ENCODE assay signal across 20 mouse cellular contexts in genomic region chr2:130653760-130654159, GRCm38 (mm10). TPM values are rescaled to one million over a fixed set of nuclear protein-coding genes. Genes with fewer than 3 reads are reported as not detected.
A peak's percentile ranks its signal among the peaks of the same experiment; 100 is the strongest.
DNase-seq lines count a peak whose midpoint lies in the region; ATAC-seq and TF ChIP-seq lines count a peak whose summit lies in the region.
"Had no signal": no experiment of that assay in that cellular context is flagged by ENCODE, and none has a peak within 500 bp of the region (broad histone marks: within the 10 kb centered on the region; RNA-seq: fewer than 3 reads in every experiment).

No protein-coding gene starts in this region.

- no peak for TF ChIP-seq POLR2A in MEL (IDR thresholded peaks at IDR 0.05; ENCODE audit: control insufficient read depth in 1 of 2, insufficient read depth in 1 of 2, low read depth in 1 of 2, low read length in 2 of 2, poor library complexity in 1 of 2)

- TF ChIP-seq RAD21 in MEL (IDR thresholded peaks at IDR 0.05; ENCODE audit: low read depth, low read length), result no peak

- no peaks in the 10 kb centered on the region for H3K27me3 ChIP-seq in MEL (ENCODE audit: control insufficient read depth in 1 of 2, insufficient read depth in 2 of 2, low read length in 2 of 2)
- no peaks in the 10 kb centered on the region for H3K27me3 ChIP-seq in liver, embryonic 15.5 days
- H3K27me3 ChIP-seq: embryonic facial prominence, embryonic 12.5 days; forebrain, embryonic 13.5 days; heart, embryonic 13.5 days; hindbrain, embryonic 15.5 days had no signal

- no peak overlapping the region for H3K4me3 ChIP-seq in layer of hippocampus, adult 2 months
- H3K4me3 ChIP-seq in MEL (ENCODE audit: control insufficient read depth in 1 of 2, insufficient read depth in 1 of 2, low read depth in 2 of 2, low read length in 2 of 2), result no peak overlapping the region
- H3K4me3 ChIP-seq in liver, embryonic 15.5 days (replicated peaks), result no peak overlapping the region
- H3K4me3 ChIP-seq: embryonic facial prominence, embryonic 12.5 days; forebrain, embryonic 13.5 days; gastrocnemius, adult 2 months; heart, embryonic 13.5 days; hindbrain, embryonic 15.5 days had no signal

- no peak for TF ChIP-seq CTCF in layer of hippocampus, adult 2 months (conservative IDR thresholded peaks at IDR 0.05)
- no peak for TF ChIP-seq CTCF in MEL (IDR thresholded peaks at IDR 0.05 in 2 of 3, conservative IDR thresholded peaks at IDR 0.05 in 1 of 3; ENCODE audit: control insufficient read depth in 1 of 3, insufficient read depth in 1 of 3, low read depth in 2 of 3, low read length in 3 of 3, poor library complexity in 1 of 3, severe bottlenecking in 1 of 3)

- no peak overlapping the region for H3K4me2 ChIP-seq in liver, embryonic 15.5 days
- H3K4me2 ChIP-seq: embryonic facial prominence, embryonic 12.5 days; forebrain, embryonic 13.5 days; heart, embryonic 13.5 days; hindbrain, embryonic 15.5 days had no signal

- peaks cover 11 to 19% of the 10 kb centered on the region in 2 experiments for H3K4me1 ChIP-seq in MEL (ENCODE audit: control insufficient read depth in 1 of 2, insufficient read depth in 2 of 2, low read length in 2 of 2)
- peaks cover 42% of the 10 kb centered on the region for H3K4me1 ChIP-seq in liver, embryonic 15.5 days (replicated peaks)
- H3K4me1 ChIP-seq: embryonic facial prominence, embryonic 12.5 days; forebrain, embryonic 13.5 days; heart, embryonic 13.5 days; hindbrain, embryonic 15.5 days had no signal

- peak; percentile 36 to 82 for TF ChIP-seq EP300 in MEL (IDR thresholded peaks at IDR 0.05; ENCODE audit: low read depth in 1 of 2, low read length in 2 of 2)

- 43% methylated on average over 1 of the region's 1 CpGs for WGBS in liver, embryonic 15.5 days (ENCODE audit: insufficient replicate concordance)

- peaks cover 2 to 13% of the 10 kb centered on the region in 2 experiments; a peak in 3 of 4 replicates for H3K36me3 ChIP-seq in MEL (ENCODE audit: control insufficient read depth in 1 of 2, insufficient read depth in 2 of 2, low read length in 2 of 2)
- peaks cover 68% of the 10 kb centered on the region for H3K36me3 ChIP-seq in liver, embryonic 15.5 days (replicated peaks)

- peak; percentile 20; the same call in 1 of the 2 replicates for ATAC-seq in liver, embryonic 15.5 days (ENCODE audit: insufficient read depth)
- peak; percentile 53 for ATAC-seq in megakaryocyte-erythroid progenitor cell, adult 5-6 weeks (replicated peaks; ENCODE audit: low FRiP score, low TSS enrichment, poor library complexity, severe bottlenecking)
- ATAC-seq: CD4-positive, CD25-positive, alpha-beta regulatory T cell, adult 4 months; forebrain, embryonic 13.5 days had no signal

- no peaks in the 10 kb centered on the region for H3K79me2 ChIP-seq in MEL (ENCODE audit: control insufficient read depth, insufficient read depth, low read length, poor library complexity)

- H3K9me3 ChIP-seq in MEL (replicated peaks; ENCODE audit: insufficient read depth, low read length), result no peaks in the 10 kb centered on the region
- no peaks in the 10 kb centered on the region for H3K9me3 ChIP-seq in liver, embryonic 15.5 days (replicated peaks)
- H3K9me3 ChIP-seq: embryonic facial prominence, embryonic 12.5 days; forebrain, embryonic 13.5 days; G1E; heart, embryonic 13.5 days; hindbrain, embryonic 15.5 days had no signal

- peak overlapping the region; percentile 73 for H3K27ac ChIP-seq in layer of hippocampus, adult 2 months
- no peak overlapping the region for H3K27ac ChIP-seq in MEL (ENCODE audit: control insufficient read depth, low read depth, low read length)
- peak overlapping the region; percentile 89 for H3K27ac ChIP-seq in liver, embryonic 15.5 days (replicated peaks)
- H3K27ac ChIP-seq: embryonic facial prominence, embryonic 12.5 days; forebrain, embryonic 13.5 days; gastrocnemius, adult 2 months; heart, embryonic 13.5 days; hindbrain, embryonic 15.5 days had no signal

- DNase-seq in layer of hippocampus, adult 2 months (ENCODE audit: low spot score in 2 of 2), result no peak
- no peak for DNase-seq in layer of hippocampus, postnatal 25 days (ENCODE audit: extremely low spot score in 1 of 2, low spot score in 1 of 2)
- peak; percentile 35 for DNase-seq in MEL (ENCODE audit: low read depth, low spot score)
- DNase-seq in c-Kit-positive CD71-positive TER-119-positive erythroid progenitor cells, embryonic 14.5 days (ENCODE audit: low spot score), result no peak
- DNase-seq in adrenal gland, adult (ENCODE audit: inconsistent age in 2 of 2, low spot score in 1 of 2), result no peak
- DNase-seq: adrenal gland, postnatal 14 days; B cell, adult 2 months; cerebellum, adult 2 months; cerebellum, postnatal 25 days; gastrocnemius, adult 2 months; gastrocnemius, postnatal 25 days; heart, postnatal 36 days had no signal

- H3K9ac ChIP-seq in MEL (ENCODE audit: control insufficient read depth, low read depth, low read length, poor library complexity, severe bottlenecking), result no peak overlapping the region
- no peak overlapping the region; the same call in 1 of the 2 replicates for H3K9ac ChIP-seq in liver, embryonic 15.5 days
- H3K9ac ChIP-seq: embryonic facial prominence, embryonic 12.5 days; forebrain, embryonic 13.5 days; heart, embryonic 13.5 days; hindbrain, embryonic 15.5 days had no signal

TF ChIP-seq in MEL, 35 proteins besides CTCF, POLR2A, EP300 and RAD21 (continues in another document):
- TF ChIP-seq POLR2AphosphoS5 (IDR thresholded peaks at IDR 0.05; ENCODE audit: borderline replicate concordance, low read depth, low read length) (no peak), TCF12 (IDR thresholded peaks at IDR 0.05; ENCODE audit: low read depth, low read length) (peak; percentile 82), ZKSCAN1 (IDR thresholded peaks at IDR 0.05; ENCODE audit: low read depth, low read length) (no peak), MEF2A (IDR thresholded peaks at IDR 0.05; ENCODE audit: extremely low read depth, insufficient replicate concordance, low read depth, low read length, poor library complexity, severe bottlenecking) (no peak), RCOR1 (IDR thresholded peaks at IDR 0.05; ENCODE audit: low read depth, low read length) (peak; percentile 83), ETS1 (IDR thresholded peaks at IDR 0.05; ENCODE audit: low read depth, low read length) (peak; percentile 73; the same call in 1 of the 2 replicates), ZNF384 (IDR thresholded peaks at IDR 0.05; ENCODE audit: low read depth, low read length) (no peak), SMC3 (IDR thresholded peaks at IDR 0.05; ENCODE audit: low read depth, low read length) (no peak), MAX (IDR thresholded peaks at IDR 0.05; ENCODE audit: low read length) (no peak)

RNA-seq across cellular contexts. Expression of gene Ddrgk1, which starts 10.7 kb away (rescaled TPM):
- 10 to 100 TPM; 97.6 to 98.1 TPM for total RNA-seq in layer of hippocampus, adult 2 months (2021)
- 10 to 100 TPM; 84.1 to 88.1 TPM for total RNA-seq in layer of hippocampus, postnatal 25 days (2021)
- total RNA-seq in MEL (2012; rRNA removed), result 44.7 and 52.7 TPM in 2 replicates
- 10 to 100 TPM in 1 of 2 experiments, not detected in 1; 73.6 TPM for polyA plus RNA-seq in MEL (2012; ENCODE audit: insufficient read depth in 1 of 2, insufficient read length in 2 of 2, low read depth in 1 of 2, low replicate concordance in 2 of 2, missing spikeins in 1 of 2)
- 40.6 and 43.8 TPM in 2 replicates for polyA plus RNA-seq in liver, embryonic 15.5 days (2015; fragmentation: Nextera tagmentation; extraction: Ambion mirVana)
- total RNA-seq in megakaryocyte-erythroid progenitor cell, adult 5-6 weeks (2014; fragmentation: Nextera tagmentation), result 103 and 130 TPM in 2 replicates
- total RNA-seq in megakaryocyte-erythroid progenitor cell, adult 5-6 weeks (2017), result 63.3 and 66.2 TPM in 2 replicates

RNA-seq across cellular contexts. Expression of gene Lzts3, which starts 11.2 kb away (rescaled TPM):
- 100 to 1,000 TPM; 185 to 196 TPM for total RNA-seq in layer of hippocampus, adult 2 months (2021)
- total RNA-seq in layer of hippocampus, postnatal 25 days (2021), result 100 to 1,000 TPM; 159 to 163 TPM
- total RNA-seq in MEL (2012; rRNA removed), result 1.9 and 2.1 TPM in 2 replicates
- polyA plus RNA-seq in MEL (2012; ENCODE audit: insufficient read depth in 1 of 2, insufficient read length in 2 of 2, low read depth in 1 of 2, low replicate concordance in 2 of 2, missing spikeins in 1 of 2), result 1 to 10 TPM in 1 of 2 experiments, not detected in 1; 4.5 TPM
- 1.4 and 2.0 TPM in 2 replicates for polyA plus RNA-seq in liver, embryonic 15.5 days (2015; fragmentation: Nextera tagmentation; extraction: Ambion mirVana)
- 0.79 and 1.2 TPM in 2 replicates for total RNA-seq in megakaryocyte-erythroid progenitor cell, adult 5-6 weeks (2014; fragmentation: Nextera tagmentation)
- 0.08 TPM in 1 of 2 replicates, not detected in the other for total RNA-seq in megakaryocyte-erythroid progenitor cell, adult 5-6 weeks (2017)

RNA-seq across cellular contexts. Expression of gene Itpa, which starts 13.7 kb away (rescaled TPM):
- 10 to 100 TPM; 36.0 to 36.8 TPM for total RNA-seq in layer of hippocampus, adult 2 months (2021)
- total RNA-seq in layer of hippocampus, postnatal 25 days (2021), result 10 to 100 TPM; 34.8 to 41.4 TPM
- total RNA-seq in MEL (2012; rRNA removed), result 130 and 137 TPM in 2 replicates
- polyA plus RNA-seq in MEL (2012; ENCODE audit: insufficient read depth in 1 of 2, insufficient read length in 2 of 2, low read depth in 1 of 2, low replicate concordance in 2 of 2, missing spikeins in 1 of 2), result 100 to 1,000 TPM in 1 of 2 experiments, not detected in 1; 102 TPM
- 41.0 and 44.8 TPM in 2 replicates for polyA plus RNA-seq in liver, embryonic 15.5 days (2015; fragmentation: Nextera tagmentation; extraction: Ambion mirVana)
- total RNA-seq in megakaryocyte-erythroid progenitor cell, adult 5-6 weeks (2014; fragmentation: Nextera tagmentation), result 67.7 and 103 TPM in 2 replicates
- 80.0 and 86.8 TPM in 2 replicates for total RNA-seq in megakaryocyte-erythroid progenitor cell, adult 5-6 weeks (2017)

RNA-seq across cellular contexts. Expression of gene Ubox5, which starts 23.9 kb away (rescaled TPM):
- total RNA-seq in layer of hippocampus, adult 2 months (2021), result 10 to 100 TPM; 11.0 to 11.7 TPM
- 1 to 10 TPM; 9.2 to 9.7 TPM for total RNA-seq in layer of hippocampus, postnatal 25 days (2021)
- total RNA-seq in MEL (2012; rRNA removed), result 5.1 and 5.4 TPM in 2 replicates
- polyA plus RNA-seq in MEL (2012; ENCODE audit: insufficient read depth in 1 of 2, insufficient read length in 2 of 2, low read depth in 1 of 2, low replicate concordance in 2 of 2, missing spikeins in 1 of 2), result 10 to 100 TPM in 1 of 2 experiments, not detected in 1; 11.2 TPM
- 4.8 and 5.0 TPM in 2 replicates for polyA plus RNA-seq in liver, embryonic 15.5 days (2015; fragmentation: Nextera tagmentation; extraction: Ambion mirVana)
- total RNA-seq in megakaryocyte-erythroid progenitor cell, adult 5-6 weeks (2014; fragmentation: Nextera tagmentation), result 9.1 and 15.6 TPM in 2 replicates
- total RNA-seq in megakaryocyte-erythroid progenitor cell, adult 5-6 weeks (2017), result 8.3 and 8.5 TPM in 2 replicates

RNA-seq across cellular contexts. Expression of gene Fastkd5, which starts 23.9 kb away (rescaled TPM):
- total RNA-seq in layer of hippocampus, adult 2 months (2021), result 1 to 10 TPM; 8.8 to 8.9 TPM
- total RNA-seq in layer of hippocampus, postnatal 25 days (2021), result 1 to 10 TPM; 7.9 to 9.1 TPM
- total RNA-seq in MEL (2012; rRNA removed), result 13.6 and 15.3 TPM in 2 replicates
- 10 to 100 TPM in 1 of 2 experiments, not detected in 1; 11.7 TPM for polyA plus RNA-seq in MEL (2012; ENCODE audit: insufficient read depth in 1 of 2, insufficient read length in 2 of 2, low read depth in 1 of 2, low replicate concordance in 2 of 2, missing spikeins in 1 of 2)
- polyA plus RNA-seq in liver, embryonic 15.5 days (2015; fragmentation: Nextera tagmentation; extraction: Ambion mirVana), result 8.6 and 9.5 TPM in 2 replicates
- total RNA-seq in megakaryocyte-erythroid progenitor cell, adult 5-6 weeks (2014; fragmentation: Nextera tagmentation), result 18.1 and 19.7 TPM in 2 replicates
- total RNA-seq in megakaryocyte-erythroid progenitor cell, adult 5-6 weeks (2017), result 30.6 and 38.4 TPM in 2 replicates

Comparison
In these comparisons a context has a peak if more than half of its experiments do, and no peak if none do; other contexts are left out.
1. RNA of gene Lzts3, which starts 11.2 kb away (total RNA-seq): 185 to 196 TPM in layer of hippocampus, adult 2 months and 159 to 163 TPM in layer of hippocampus, postnatal 25 days; 1.9 to 2.1 TPM in MEL and 0.08 to 1.2 TPM in megakaryocyte-erythroid progenitor cell, adult 5-6 weeks; every median in the first group is over 10 times any median in the second.